Mouse (Mus musculus) kidney, adult 2 months (tissue): ENCODE data around the gene Zfp771.

Experiments used
- CTCF ChIP-seq: fragments of 200-500 bp; conservative IDR thresholded peaks from 2 replicates; pipeline ENCODE4 v1.5.1; 2011; ENCODE audit warnings: low read depth, mild to moderate bottlenecking, control low read depth, low read length, moderate library complexity, mixed read lengths; ENCODE audit not compliant: insufficient read depth, insufficient read length
- POLR2A ChIP-seq: fragments of 200-500 bp; IDR thresholded peaks from one replicate; pipeline ENCODE4 v1.6.1; 2011; ENCODE audit warnings: low read depth, low read length, control low read depth

GRCm38 (mm10) chr7:127270666-127271065, 26.6 kb downstream of the Zfp771 start:
- TF ChIP-seq CTCF (no peak), POLR2A (no peak)
